Mouse (Mus musculus) telencephalon, adult 2 months (tissue): Measurements from ENCODE around the gene Kiss1r.

ENCODE experiments used
- DNase-seq: peaks from one replicate; pipeline ENCODE4 v3.0.0-alpha.2; 2011; ENCODE audit warnings: low read depth, low spot score

Gene Kiss1r

DNA sequence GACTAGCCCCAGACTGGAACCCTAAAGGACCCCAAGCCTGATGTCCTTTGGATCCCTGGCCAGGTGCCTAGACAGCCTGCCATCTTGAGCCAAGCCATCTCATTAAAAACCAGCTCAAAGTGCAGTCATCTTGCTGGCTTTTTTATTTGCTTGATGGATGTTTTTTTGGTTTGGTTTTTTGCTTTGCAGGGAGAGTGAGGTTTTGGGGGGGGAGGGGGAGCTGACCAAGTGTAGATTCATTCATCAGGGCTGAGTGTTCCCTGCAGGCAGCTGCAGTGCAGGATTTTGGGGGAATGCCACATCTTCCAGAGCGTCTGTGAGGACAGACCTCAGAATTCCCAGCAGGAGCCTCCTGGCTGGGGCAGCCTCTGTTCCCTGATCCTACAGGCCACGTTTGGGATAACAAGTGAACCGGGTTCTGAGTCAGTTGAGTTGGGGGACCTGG lies 52.4 kb downstream of the Kiss1r start:
- DNase-seq: no peak

DNA sequence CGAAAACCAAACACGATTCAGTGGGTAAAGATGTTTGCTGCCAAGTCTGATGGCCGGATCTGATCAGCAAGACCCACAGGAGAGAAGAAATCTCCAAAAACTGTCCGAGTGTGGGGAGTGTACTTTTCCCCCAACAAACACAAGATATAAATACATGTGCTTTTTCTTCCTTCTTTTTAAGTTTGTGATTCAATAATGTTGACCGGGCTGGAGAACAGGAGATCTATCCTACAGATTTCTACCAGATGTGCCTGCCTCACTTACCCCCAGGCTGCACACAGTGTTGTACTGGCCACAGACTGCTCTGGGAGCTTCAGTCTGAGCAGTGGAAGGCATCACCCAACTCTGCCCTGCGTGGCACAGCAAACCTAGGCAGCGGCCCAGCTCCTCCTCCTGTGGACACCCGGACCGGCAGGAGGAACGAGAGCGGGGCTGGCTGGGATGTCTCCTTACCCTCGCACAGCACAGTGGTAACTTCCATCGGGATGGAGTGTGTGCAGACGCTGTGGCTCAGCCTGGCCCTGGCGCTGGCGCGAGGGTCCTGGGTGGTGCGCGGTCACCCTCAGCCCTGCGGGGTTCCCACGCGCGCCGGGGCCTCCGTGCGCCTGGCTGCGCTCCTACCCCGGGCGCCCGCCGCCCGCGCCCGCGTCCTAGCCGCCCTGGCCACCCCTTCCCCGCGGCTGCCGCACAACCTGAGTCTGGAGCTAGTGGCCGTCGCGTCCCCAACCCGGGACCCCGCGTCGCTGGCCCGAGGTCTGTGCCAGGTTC lies 53.8 kb downstream of the Kiss1r start, which contains the start of gene Grin3b:
Gene Grin3b (plus strand): TSS at position 301 of the 768 bp plus-strand sequence.
- DNase-seq: no peak

DNA sequence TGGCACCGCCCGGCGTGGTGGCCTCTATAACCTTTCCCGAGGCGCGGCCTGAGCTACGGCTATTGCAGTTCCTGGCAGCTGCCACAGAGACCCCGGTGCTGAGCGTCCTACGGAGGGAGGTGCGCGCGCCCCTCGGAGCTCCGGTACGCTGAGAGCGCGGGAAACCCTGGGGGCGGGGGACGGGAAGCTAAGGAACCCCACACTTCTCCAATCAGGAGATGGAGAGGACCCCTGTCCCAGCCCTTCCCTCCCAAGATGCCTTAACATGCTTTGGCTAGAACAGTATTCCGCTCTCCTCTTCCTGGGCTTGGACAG lies 54.4 kb downstream of the Kiss1r start:
- no peak for DNase-seq
